Mouse (Mus musculus) left cerebral cortex, postnatal 36 days (tissue): ENCODE measurements around the gene Dcaf4. TPM values are rescaled to one million over a fixed set of nuclear protein-coding genes. Genes with fewer than 3 reads are reported as not detected.

Experiments
- total RNA-seq, 2 experiments: library from RNA; stranded (reverse); gene quantifications; 2 replicates each; pipeline ENCODE4 v1.2.3; 2021

Gene Dcaf4
- total RNA-seq, 2 experiments from 2014 or later, result 28.7 to 32.3 TPM

Other genes starting within 250 kb of the Dcaf4 start
- gene Dpf3, start 32.8 kb upstream of the Dcaf4 start, total RNA-seq, result 1 to 10 TPM; 4.4 to 7.8 TPM
- 10 to 100 TPM; 43.6 to 44.9 TPM for gene Zfyve1, start 76.8 kb downstream of the Dcaf4 start, total RNA-seq
- 100 to 1,000 TPM in 1 of 2 experiments, 10 to 100 TPM in 1; 79.7 to 150 TPM for gene Rbm25, start 110.8 kb downstream of the Dcaf4 start, total RNA-seq
- 10 to 100 TPM; 62.9 to 63.5 TPM for gene Psen1, start 167.7 kb downstream of the Dcaf4 start, total RNA-seq
- 10 to 100 TPM in 1 of 2 experiments, 1 to 10 TPM in 1; 7.4 to 11.5 TPM for gene Papln, start 243.2 kb downstream of the Dcaf4 start, total RNA-seq